Mouse (Mus musculus) Muller cell, postnatal 12 days (primary cell): ENCODE data around the gene Plxdc1.
"Not testable (repeated sequence)": the region's sequence is repeated elsewhere in the genome, so short reads cannot be mapped to it uniquely, and the experiment has no call there.

Source experiments
- DNase-seq: peaks from one replicate; pipeline ENCODE4 v3.0.0-alpha.2; 2015; ENCODE audit errors: inconsistent ontology term

The Plxdc1 gene

GRCm38 (mm10) chr11:97955146-97955902, 30.9 kb downstream of the Plxdc1 start:
- DNase-seq = no peak

GRCm38 (mm10) chr11:97954469-97955141, 31.6 kb downstream of the Plxdc1 start:
- DNase-seq = no peak

GRCm38 (mm10) chr11:97953939-97954275, 32.3 kb downstream of the Plxdc1 start:
- no peak for DNase-seq

- no peak for DNase-seq
Observed at GRCm38 (mm10) chr11:97953179-97953938, 32.9 kb downstream of the Plxdc1 start.

- DNase-seq = no peak
Observed at GRCm38 (mm10) chr11:97952367-97953006, 33.8 kb downstream of the Plxdc1 start.

- DNase-seq = peak; percentile 88
Observed at GRCm38 (mm10) chr11:97949703-97950475, 36.4 kb downstream of the Plxdc1 start.

GRCm38 (mm10) chr11:97947426-97947825, 38.8 kb downstream of the Plxdc1 start:
- DNase-seq = no peak

- not testable (repeated sequence) for DNase-seq
Observed at GRCm38 (mm10) chr11:97945738-97946289, 40.4 kb downstream of the Plxdc1 start.

- no peak for DNase-seq
Observed at GRCm38 (mm10) chr11:97945031-97945430, 41.2 kb downstream of the Plxdc1 start.

GRCm38 (mm10) chr11:97943256-97943655, 43.0 kb downstream of the Plxdc1 start:
- no peak for DNase-seq

GRCm38 (mm10) chr11:97942420-97943111, 43.7 kb downstream of the Plxdc1 start:
- DNase-seq = no peak

GRCm38 (mm10) chr11:97937469-97938105, 48.7 kb downstream of the Plxdc1 start:
- peak; percentile 16 for DNase-seq

GRCm38 (mm10) chr11:97936758-97937157, 49.5 kb downstream of the Plxdc1 start:
- DNase-seq = peak; percentile 31

GRCm38 (mm10) chr11:97935913-97936575, 50.2 kb downstream of the Plxdc1 start:
- peak; percentile 83 for DNase-seq

- DNase-seq = no peak
Observed at GRCm38 (mm10) chr11:97933553-97933952, 52.7 kb downstream of the Plxdc1 start.

GRCm38 (mm10) chr11:97928905-97929304, 57.3 kb downstream of the Plxdc1 start:
- no peak for DNase-seq

GRCm38 (mm10) chr11:97924217-97924616, 62.0 kb downstream of the Plxdc1 start:
- DNase-seq = no peak

GRCm38 (mm10) chr11:97923639-97924038, 62.6 kb downstream of the Plxdc1 start:
- no peak for DNase-seq

GRCm38 (mm10) chr11:97915974-97916503, 70.2 kb downstream of the Plxdc1 start:
- no peak for DNase-seq
